Mouse (Mus musculus): ENCODE results near the gene 4933427D14Rik. TPM values are rescaled to one million over a fixed set of nuclear protein-coding genes. Genes with fewer than 3 reads are reported as not detected.

The 4933427D14Rik gene
- total RNA-seq, 2 experiments from 2014 or later, result 4.7 to 5.2 TPM

- no peak for DNase-seq
- intact Hi-C loops (cut with DNase I), result no loop called here
These were observed 56.1 kb downstream of the 4933427D14Rik start for GRCm38 (mm10) chr11:72151120-72151519.

GRCm38 (mm10) chr11:72147910-72148309 lies 59.3 kb downstream of the 4933427D14Rik start:
- intact Hi-C loops (cut with DNase I), result no loop called here
- DNase-seq, result no peak

GRCm38 (mm10) chr11:72145877-72146248 lies 61.4 kb downstream of the 4933427D14Rik start:
- intact Hi-C loops (cut with DNase I), result loop anchor here (2.0 kb wide), 1 partner anchor 93 kb away; no protein-coding TSS in a partner anchor
- DNase-seq, result no peak

- intact Hi-C loops (cut with DNase I), result loop anchor here (2.0 kb wide), 1 partner anchor 93 kb away; no protein-coding TSS in a partner anchor
These were observed 61.9 kb downstream of the 4933427D14Rik start for GRCm38 (mm10) chr11:72145182-72145876.

GRCm38 (mm10) chr11:72142889-72143288 lies 64.4 kb downstream of the 4933427D14Rik start:
- intact Hi-C loops (cut with DNase I), result no loop called here
- DNase-seq, result no peak

More at GRCm38 (mm10) chr11:72145182-72145876, 61.9 kb downstream of the 4933427D14Rik start:
- peak in 1 of 2 experiments; percentile 55 for DNase-seq

GRCm38 (mm10) chr11:72140198-72140597 lies 67.1 kb downstream of the 4933427D14Rik start:
- DNase-seq, result no peak
- intact Hi-C loops (cut with DNase I), result no loop called here

GRCm38 (mm10) chr11:72136231-72136982 lies 70.9 kb downstream of the 4933427D14Rik start:
- intact Hi-C loops (cut with DNase I), result loop anchor here (5.0 kb wide), 1 partner anchor 69 kb away; no protein-coding TSS in a partner anchor
- no peak for DNase-seq

- peak; percentile 56 to 72 for DNase-seq
- intact Hi-C loops (cut with DNase I), result loop anchor here (5.0 kb wide), 1 partner anchor 68 kb away; no protein-coding TSS in a partner anchor
These were observed 71.7 kb downstream of the 4933427D14Rik start, which contains the start of gene Pitpnm3 for GRCm38 (mm10) chr11:72135383-72136158. TSS of gene Pitpnm3 (minus strand) at chr11:72135778.

- intact Hi-C loops (cut with DNase I), result loop anchor here (5.0 kb wide), 1 partner anchor 67 kb away; no protein-coding TSS in a partner anchor
- no peak for DNase-seq
These were observed 72.5 kb downstream of the 4933427D14Rik start for GRCm38 (mm10) chr11:72134536-72135382.

- intact Hi-C loops (cut with DNase I), result no loop called here
These were observed 74.2 kb downstream of the 4933427D14Rik start for GRCm38 (mm10) chr11:72133075-72133474.

GRCm38 (mm10) chr11:72132266-72132665 lies 75.0 kb downstream of the 4933427D14Rik start:
- DNase-seq, result peak; percentile 78
- intact Hi-C loops (cut with DNase I), result no loop called here

More at GRCm38 (mm10) chr11:72133075-72133474, 74.2 kb downstream of the 4933427D14Rik start:
- peak in 1 of 2 experiments; percentile 32 for DNase-seq

GRCm38 (mm10) chr11:72131697-72132096 lies 75.6 kb downstream of the 4933427D14Rik start:
- intact Hi-C loops (cut with DNase I), result no loop called here
- no peak for DNase-seq

GRCm38 (mm10) chr11:72130905-72131304 lies 76.4 kb downstream of the 4933427D14Rik start:
- DNase-seq, result no peak
- intact Hi-C loops (cut with DNase I), result no loop called here

- no peak for DNase-seq
These were observed 76.8 kb downstream of the 4933427D14Rik start for GRCm38 (mm10) chr11:72130472-72130871.

GRCm38 (mm10) chr11:72130021-72130420 lies 77.2 kb downstream of the 4933427D14Rik start:
- intact Hi-C loops (cut with DNase I), result no loop called here
- DNase-seq, result peak; percentile 44 to 57

More at GRCm38 (mm10) chr11:72130472-72130871, 76.8 kb downstream of the 4933427D14Rik start:
- intact Hi-C loops (cut with DNase I), result no loop called here

- intact Hi-C loops (cut with DNase I), result loop anchor here (5.0 kb wide), 1 partner anchor 42 kb away; no protein-coding TSS in a partner anchor
- DNase-seq, result peak in 1 of 2 experiments; percentile 13
These were observed 78.0 kb downstream of the 4933427D14Rik start for GRCm38 (mm10) chr11:72129032-72129894.

- DNase-seq, result no peak
- intact Hi-C loops (cut with DNase I), result loop anchor here (5.0 kb wide), 1 partner anchor 40 kb away; no protein-coding TSS in a partner anchor
These were observed 79.6 kb downstream of the 4933427D14Rik start for GRCm38 (mm10) chr11:72127450-72128189.
